Mouse (Mus musculus) forebrain, embryonic 16.5 days (tissue): ENCODE measurements around the gene Tmcc1. TPM values are rescaled to one million over a fixed set of nuclear protein-coding genes. Genes with fewer than 3 reads are reported as not detected.
"Not testable (repeated sequence)": the region's sequence is repeated elsewhere in the genome, so short reads cannot be mapped to it uniquely, and the experiment has no call there.

Experiments used
- ATAC-seq: fragments of 200-750 bp; cut with Nextera tagmentation; 2 replicates; pipeline ENCODE4 v1.8.0; 2017; ENCODE audit warnings: mild to moderate bottlenecking, moderate library complexity
- H3K27ac ChIP-seq: fragments of 300-500 bp; sonication (generic); 2 replicates; pipeline ENCODE4 v1.5.1; 2014; ENCODE audit warnings: low read length, control low read depth
- H3K27me3 ChIP-seq: fragments of 300-500 bp; sonication (generic); replicated peaks from 2 replicates; pipeline ENCODE4 v1.6.1; 2014; ENCODE audit warnings: low read length; ENCODE audit not compliant: control insufficient read depth, insufficient read depth
- H3K36me3 ChIP-seq: fragments of 300-500 bp; sonication (generic); 2 replicates; pipeline ENCODE4 v1.6.1; 2014; ENCODE audit not compliant: control insufficient read depth, insufficient read depth
- H3K4me1 ChIP-seq: fragments of 300-500 bp; sonication (generic); replicated peaks from 2 replicates; pipeline ENCODE4 v1.6.1; 2014; ENCODE audit warnings: low read length; ENCODE audit not compliant: control insufficient read depth, insufficient read depth
- H3K4me2 ChIP-seq: fragments of 300-500 bp; sonication (generic); 2 replicates; pipeline ENCODE4 v1.6.1; 2014; ENCODE audit warnings: mild to moderate bottlenecking, low read length, control low read depth
- H3K4me3 ChIP-seq: fragments of 300-500 bp; sonication (generic); replicated peaks from 2 replicates; pipeline ENCODE4 v1.5.1; 2014; ENCODE audit warnings: mild to moderate bottlenecking, low read length, control low read depth
- H3K9ac ChIP-seq: fragments of 300-500 bp; sonication (generic); replicated peaks from 2 replicates; pipeline ENCODE4 v1.6.1; 2014; ENCODE audit warnings: low read depth, low read length, control low read depth
- H3K9me3 ChIP-seq: fragments of 300-500 bp; sonication (generic); 2 replicates; pipeline ENCODE4 v1.6.1; 2016; ENCODE audit warnings: low read length; ENCODE audit not compliant: control insufficient read depth
- WGBS: fragments of 180-500 bp; shearing (Covaris S2); extraction: QIAGEN DNeasy Blood & Tissue Kit; methylation state at CpG from one replicate; pipeline ENCODE4 v1.1.7; 2014; 5-methylcytosine and 5-hydroxymethylcytosine counted together
- polyA plus RNA-seq: library from polyadenylated mRNA; unstranded; fragments of >200 nt; fragmentation: Nextera tagmentation; extraction: Ambion mirVana; gene quantifications from 2 replicates; pipeline ENCODE4 v1.2.1, GENCODE M21; 2015

Gene Tmcc1
- polyA plus RNA-seq, 1 experiment from 2014 or later = 38.4 TPM

GRCm38 (mm10) chr6:116173511-116174099, 19.7 kb downstream of the Tmcc1 start:
- not testable (repeated sequence) for H3K9me3 ChIP-seq, H3K4me1 ChIP-seq

GRCm38 (mm10) chr6:116166383-116166782, 26.9 kb downstream of the Tmcc1 start:
- no peak for ATAC-seq
- 100% methylated on average over 1 of the region's 1 CpGs for WGBS

More at GRCm38 (mm10) chr6:116173511-116174099, 19.7 kb downstream of the Tmcc1 start:
- not testable (repeated sequence) for H3K4me3 ChIP-seq, H3K9ac ChIP-seq, H3K27me3 ChIP-seq, ATAC-seq, H3K36me3 ChIP-seq, H3K27ac ChIP-seq, H3K4me2 ChIP-seq
- 67% methylated on average over 37 of the region's 37 CpGs for WGBS

GRCm38 (mm10) chr6:116154854-116155624, 38.2 kb downstream of the Tmcc1 start:
- Histone ChIP-seq H3K9ac (no peak overlapping the region), H3K4me1 (peaks cover 3% of the 10 kb centered on the region; the same call in 1 of the 2 replicates), H3K27me3 (no peaks in the 10 kb centered on the region), H3K4me3 (no peak overlapping the region), H3K27ac (no peak overlapping the region), H3K9me3 (no peaks in the 10 kb centered on the region), H3K4me2 (no peak overlapping the region), H3K36me3 (no peaks in the 10 kb centered on the region)
- ATAC-seq = no peak
- WGBS = 16% methylated on average over 3 of the region's 3 CpGs

More at GRCm38 (mm10) chr6:116166383-116166782, 26.9 kb downstream of the Tmcc1 start:
- Histone ChIP-seq H3K9me3 (no peaks in the 10 kb centered on the region), H3K36me3 (peaks cover 2% of the 10 kb centered on the region; the same call in 1 of the 2 replicates), H3K9ac (no peak overlapping the region), H3K4me3 (no peak overlapping the region), H3K27ac (no peak overlapping the region), H3K4me2 (no peak overlapping the region), H3K4me1 (no peaks in the 10 kb centered on the region), H3K27me3 (no peaks in the 10 kb centered on the region)

- WGBS = 78% methylated on average over 1 of the region's 1 CpGs
- Histone ChIP-seq H3K4me3 (no peak overlapping the region), H3K27ac (no peak overlapping the region), H3K27me3 (no peaks in the 10 kb centered on the region), H3K4me1 (no peaks in the 10 kb centered on the region), H3K9me3 (no peaks in the 10 kb centered on the region), H3K36me3 (no peaks in the 10 kb centered on the region), H3K4me2 (no peak overlapping the region), H3K9ac (no peak overlapping the region)
- no peak for ATAC-seq
Observed at GRCm38 (mm10) chr6:116147386-116147785, 45.9 kb downstream of the Tmcc1 start.

GRCm38 (mm10) chr6:116141696-116142095, 51.6 kb downstream of the Tmcc1 start:
- ATAC-seq = no peak
- Histone ChIP-seq H3K4me1 (peaks cover 5% of the 10 kb centered on the region; the same call in 1 of the 2 replicates), H3K4me2 (no peak overlapping the region), H3K4me3 (no peak overlapping the region), H3K27ac (no peak overlapping the region), H3K9me3 (no peaks in the 10 kb centered on the region), H3K9ac (no peak overlapping the region), H3K27me3 (no peaks in the 10 kb centered on the region), H3K36me3 (no peaks in the 10 kb centered on the region)
- 66% methylated on average over 2 of the region's 2 CpGs for WGBS

GRCm38 (mm10) chr6:116140782-116141181, 52.5 kb downstream of the Tmcc1 start:
- Histone ChIP-seq H3K27me3 (no peaks in the 10 kb centered on the region), H3K36me3 (no peaks in the 10 kb centered on the region), H3K4me2 (no peak overlapping the region), H3K9ac (no peak overlapping the region), H3K9me3 (no peaks in the 10 kb centered on the region), H3K27ac (no peak overlapping the region), H3K4me3 (no peak overlapping the region), H3K4me1 (peaks cover 5% of the 10 kb centered on the region; the same call in 1 of the 2 replicates)
- no peak for ATAC-seq

- H3K36me3 ChIP-seq = no peaks in the 10 kb centered on the region
- H3K9me3 ChIP-seq = no peaks in the 10 kb centered on the region
- no peak overlapping the region for H3K4me2 ChIP-seq
- no peak overlapping the region for H3K27ac ChIP-seq
- WGBS = 58% methylated on average over 2 of the region's 2 CpGs
- H3K27me3 ChIP-seq = no peaks in the 10 kb centered on the region
- no peak overlapping the region for H3K9ac ChIP-seq
- ATAC-seq = no peak
- H3K4me3 ChIP-seq = no peak overlapping the region
- H3K4me1 ChIP-seq = peaks cover 5% of the 10 kb centered on the region; the same call in 1 of the 2 replicates
Observed at GRCm38 (mm10) chr6:116139143-116139856, 54.0 kb downstream of the Tmcc1 start.

- WGBS = 57% methylated on average over 7 of the region's 7 CpGs
- Histone ChIP-seq H3K9me3 (no peaks in the 10 kb centered on the region), H3K9ac (no peak overlapping the region), H3K4me2 (no peak overlapping the region), H3K27ac (no peak overlapping the region), H3K4me3 (no peak overlapping the region), H3K4me1 (peaks cover 3% of the 10 kb centered on the region; the same call in 1 of the 2 replicates), H3K36me3 (no peaks in the 10 kb centered on the region), H3K27me3 (no peaks in the 10 kb centered on the region)
- no peak; the same call in 1 of the 2 replicates for ATAC-seq
Observed at GRCm38 (mm10) chr6:116135971-116136632, 57.2 kb downstream of the Tmcc1 start.

GRCm38 (mm10) chr6:116133756-116134155, 59.5 kb downstream of the Tmcc1 start:
- no peak overlapping the region for H3K4me2 ChIP-seq

More at GRCm38 (mm10) chr6:116133756-116134155, 59.5 kb downstream of the Tmcc1 start:
- ATAC-seq = no peak
- no peaks in the 10 kb centered on the region for H3K4me1 ChIP-seq
- WGBS = 87% methylated on average over 8 of the region's 8 CpGs
- no peaks in the 10 kb centered on the region for H3K9me3 ChIP-seq
- H3K27me3 ChIP-seq = no peaks in the 10 kb centered on the region
- H3K27ac ChIP-seq = no peak overlapping the region
- H3K4me3 ChIP-seq = no peak overlapping the region
- no peaks in the 10 kb centered on the region for H3K36me3 ChIP-seq
- H3K9ac ChIP-seq = no peak overlapping the region
